Comparison of ENCODE assay signal across 22 mouse cellular contexts in genomic region chr10:107615460-107615859, GRCm38 (mm10).
DNase-seq lines count a peak whose midpoint lies in the region; ATAC-seq and TF ChIP-seq lines count a peak whose summit lies in the region.
"Had no signal": no experiment of that assay in that cellular context is flagged by ENCODE, and none has a peak within 500 bp of the region (broad histone marks: within the 10 kb centered on the region; RNA-seq: fewer than 3 reads in every experiment).

No protein-coding gene starts in this region.

- no peak overlapping the region for H3K4me3 ChIP-seq in limb, embryonic 14.5 days (replicated peaks; ENCODE audit: low read length)
- no peak overlapping the region for H3K4me3 ChIP-seq in limb, embryonic 10.5 days
- H3K4me3 ChIP-seq: embryonic facial prominence, embryonic 15.5 days; forebrain, embryonic 12.5 days; heart, adult 2 months; heart, embryonic 15.5 days; hindbrain, embryonic 13.5 days; intestine, embryonic 15.5 days had no signal

- H3K4me2 ChIP-seq in limb, embryonic 14.5 days (replicated peaks; ENCODE audit: low read depth, low read length, severe bottlenecking) = no peak overlapping the region
- H3K4me2 ChIP-seq: embryonic facial prominence, embryonic 15.5 days; forebrain, embryonic 12.5 days; heart, embryonic 11.5 days; heart, embryonic 15.5 days; hindbrain, embryonic 13.5 days; intestine, embryonic 15.5 days had no signal

- DNase-seq in limb, embryonic 14.5 days (ENCODE audit: low spot score) = no peak
- no peak for DNase-seq in limb, embryonic 10.5 days (ENCODE audit: low spot score)
- DNase-seq in NIH3T3 (ENCODE audit: low read depth) = peak; percentile 82
- DNase-seq in fibroblast of lung, adult 2 months (ENCODE audit: low read depth) = peak; percentile 21
- DNase-seq in lung, postnatal 14 days = no peak
- DNase-seq: adrenal gland, adult 2 months; adrenal gland, postnatal 25 days; B cell, adult 2 months; cerebellum, adult 18-20 months; cerebellum, adult 9-11 months; cerebellum, postnatal 36 days; gastrocnemius, postnatal 10 days; heart, adult 2 months; heart, postnatal 14 days had no signal

- no peak overlapping the region for H3K9ac ChIP-seq in limb, embryonic 14.5 days (ENCODE audit: low read depth, low read length, severe bottlenecking)
- H3K9ac ChIP-seq: embryonic facial prominence, embryonic 15.5 days; forebrain, embryonic 12.5 days; heart, embryonic 15.5 days; hindbrain, embryonic 13.5 days; intestine, embryonic 15.5 days had no signal

- no peak for TF ChIP-seq POLR2A in limb, embryonic 14.5 days (IDR thresholded peaks at IDR 0.05; ENCODE audit: borderline replicate concordance, extremely low read depth, insufficient read depth, insufficient read length)

- no peaks in the 10 kb centered on the region for H3K4me1 ChIP-seq in limb, embryonic 14.5 days (ENCODE audit: control insufficient read depth, insufficient read depth, low read length)
- no peaks in the 10 kb centered on the region for H3K4me1 ChIP-seq in limb, embryonic 10.5 days
- H3K4me1 ChIP-seq: embryonic facial prominence, embryonic 15.5 days; forebrain, embryonic 12.5 days; heart, embryonic 15.5 days; hindbrain, embryonic 13.5 days; intestine, embryonic 15.5 days had no signal

- 0 out of 2 replicates have a peak, but pooled peaks have one; percentile 37 for ATAC-seq in limb, embryonic 14.5 days (ENCODE audit: low FRiP score, low read depth)
- no peak for ATAC-seq in granulocyte monocyte progenitor cell, adult 5-6 weeks (replicated peaks; ENCODE audit: poor library complexity, severe bottlenecking)
- ATAC-seq: forebrain, embryonic 16.5 days; intestine, embryonic 15.5 days had no signal

- H3K27ac ChIP-seq in limb, embryonic 14.5 days (replicated peaks; ENCODE audit: low read depth, low read length) = no peak overlapping the region
- no peak overlapping the region for H3K27ac ChIP-seq in limb, embryonic 10.5 days
- H3K27ac ChIP-seq: embryonic facial prominence, embryonic 15.5 days; forebrain, embryonic 12.5 days; heart, adult 2 months; heart, embryonic 15.5 days; hindbrain, embryonic 13.5 days; intestine, embryonic 15.5 days had no signal

- H3K27me3 ChIP-seq in limb, embryonic 14.5 days (ENCODE audit: control insufficient read depth, insufficient read depth, low read length) = no peaks in the 10 kb centered on the region
- no peaks in the 10 kb centered on the region for H3K27me3 ChIP-seq in limb, embryonic 10.5 days (ENCODE audit: low read depth, poor library complexity, severe bottlenecking)
- H3K27me3 ChIP-seq: embryonic facial prominence, embryonic 15.5 days; forebrain, embryonic 12.5 days; heart, embryonic 15.5 days; hindbrain, embryonic 13.5 days; intestine, embryonic 15.5 days had no signal

- no peaks in the 10 kb centered on the region for H3K9me3 ChIP-seq in limb, embryonic 14.5 days (ENCODE audit: control insufficient read depth, low read length)
- no peaks in the 10 kb centered on the region for H3K9me3 ChIP-seq in limb, embryonic 10.5 days (replicated peaks)
- H3K9me3 ChIP-seq: embryonic facial prominence, embryonic 15.5 days; forebrain, embryonic 12.5 days; heart, embryonic 15.5 days; hindbrain, embryonic 13.5 days; intestine, embryonic 15.5 days had no signal

- no peaks in the 10 kb centered on the region for H3K36me3 ChIP-seq in limb, embryonic 14.5 days (ENCODE audit: control insufficient read depth, insufficient read depth, low read length)
- H3K36me3 ChIP-seq in limb, embryonic 10.5 days = no peaks in the 10 kb centered on the region
- H3K36me3 ChIP-seq: embryonic facial prominence, embryonic 15.5 days; forebrain, embryonic 12.5 days; heart, embryonic 15.5 days; hindbrain, embryonic 13.5 days; intestine, embryonic 15.5 days had no signal

- WGBS in limb, embryonic 14.5 days = 54% methylated on average over 2 of the region's 2 CpGs
- 72% methylated on average over 2 of the region's 2 CpGs for WGBS in limb, embryonic 10.5 days

Comparison
In these comparisons a context has a peak if more than half of its experiments do, and no peak if none do; other contexts are left out.
1. DNase-seq: peak in NIH3T3 (single experiment) and fibroblast of lung, adult 2 months (single experiment); none in limb, embryonic 14.5 days (single experiment), limb, embryonic 10.5 days (single experiment) and lung, postnatal 14 days (single experiment).